Mouse (Mus musculus) heart, postnatal 0 days (tissue): ENCODE measurements around the gene Gm42906. TPM values are rescaled to one million over a fixed set of nuclear protein-coding genes. Genes with fewer than 3 reads are reported as not detected.

Experiments
- ATAC-seq: fragments of 200-750 bp; cut with Nextera tagmentation; 2 replicates; pipeline ENCODE4 v1.8.0; 2017; ENCODE audit warnings: low read depth, moderate number of reproducible peaks, moderate library complexity; ENCODE audit not compliant: insufficient read depth
- DNase-seq: peaks from one replicate; pipeline ENCODE4 v3.0.0-alpha.2; 2016; ENCODE audit warnings: low spot score
- H3K27ac ChIP-seq: fragments of 300-500 bp; sonication (generic); 2 replicates; pipeline ENCODE4 v1.5.1; 2014; ENCODE audit warnings: low read depth, mild to moderate bottlenecking
- H3K27me3 ChIP-seq: fragments of 300-500 bp; sonication (generic); 2 replicates; pipeline ENCODE4 v1.6.1; 2014; ENCODE audit warnings: low read length, mixed read lengths; ENCODE audit not compliant: control insufficient read depth, insufficient read depth
- H3K36me3 ChIP-seq: fragments of 300-500 bp; sonication (generic); replicated peaks from 2 replicates; pipeline ENCODE4 v1.6.1; 2014; ENCODE audit warnings: low read length, mixed read lengths; ENCODE audit not compliant: control insufficient read depth, insufficient read depth
- H3K4me1 ChIP-seq: fragments of 300-500 bp; sonication (generic); 2 replicates; pipeline ENCODE4 v1.6.1; 2014; ENCODE audit warnings: antibody characterized with exemption; ENCODE audit not compliant: control insufficient read depth, insufficient read depth
- H3K4me2 ChIP-seq: fragments of 300-500 bp; sonication (generic); 2 replicates; pipeline ENCODE4 v1.6.1; 2014; ENCODE audit warnings: low read depth, mild to moderate bottlenecking, low read length, moderate library complexity
- H3K4me3 ChIP-seq: fragments of 300-500 bp; sonication (generic); 2 replicates; pipeline ENCODE4 v1.5.1; 2014; ENCODE audit warnings: low read depth, low read length
- H3K9ac ChIP-seq: fragments of 300-500 bp; sonication (generic); replicated peaks from 2 replicates; pipeline ENCODE4 v1.6.1; 2014; ENCODE audit warnings: low read depth, low read length, mixed read lengths
- H3K9me3 ChIP-seq: fragments of 300-500 bp; sonication (generic); replicated peaks from 2 replicates; pipeline ENCODE4 v1.6.1; 2016; ENCODE audit warnings: low read length; ENCODE audit not compliant: control insufficient read depth
- CTCF ChIP-seq: IDR thresholded peaks from 2 replicates; pipeline ENCODE4 v1.5.1; 2016; ENCODE audit warnings: antibody characterized with exemption, control low read depth, low read depth
- EP300 ChIP-seq: IDR thresholded peaks from 2 replicates; pipeline ENCODE4 v1.6.1; 2016; ENCODE audit warnings: antibody characterized with exemption, low read depth
- WGBS: fragments of 180-500 bp; shearing (Covaris S2); extraction: QIAGEN DNeasy Blood & Tissue Kit; methylation state at CpG from one replicate; pipeline ENCODE4 v1.1.7; 2014; 5-methylcytosine and 5-hydroxymethylcytosine counted together
- polyA plus RNA-seq: library from polyadenylated mRNA; unstranded; fragments of >200 nt; fragmentation: Nextera tagmentation; extraction: Ambion mirVana; gene quantifications from 2 replicates; pipeline ENCODE4 v1.2.1, GENCODE M21; 2015
- total RNA-seq: library from RNA; depleted of rRNA; stranded (reverse); fragments of >200 nt; gene quantifications from 2 replicates; pipeline ENCODE4 v1.2.3, GENCODE M21; 2014; ENCODE audit warnings: low replicate concordance

The Gm42906 gene
- total and polyA plus RNA-seq, 2 experiments from 2014 or later = not detected

GRCm38 (mm10) chr5:151418551-151418950, 9.4 kb downstream of the Gm42906 start:
- WGBS = 79% methylated on average over 2 of the region's 2 CpGs

GRCm38 (mm10) chr5:151417421-151418038, 10.4 kb downstream of the Gm42906 start:
- ATAC-seq (no peak), DNase-seq (no peak)
- H3K36me3 ChIP-seq = no peaks in the 10 kb centered on the region

More at GRCm38 (mm10) chr5:151418551-151418950, 9.4 kb downstream of the Gm42906 start:
- ATAC-seq = no peak
- Histone ChIP-seq H3K36me3 (no peaks in the 10 kb centered on the region), H3K4me3 (no peak overlapping the region), H3K9me3 (no peaks in the 10 kb centered on the region), H3K4me1 (peaks cover 14% of the 10 kb centered on the region; the same call in 1 of the 2 replicates), H3K27ac (no peak overlapping the region), H3K4me2 (no peak overlapping the region), H3K27me3 (no peaks in the 10 kb centered on the region), H3K9ac (no peak overlapping the region)
- no peak for DNase-seq
- no peak for TF ChIP-seq EP300
- TF ChIP-seq CTCF = no peak

GRCm38 (mm10) chr5:151416988-151417387, 11.0 kb downstream of the Gm42906 start:
- no peak for DNase-seq
- H3K4me3 ChIP-seq = no peak overlapping the region
- ATAC-seq = no peak
- H3K27me3 ChIP-seq = no peaks in the 10 kb centered on the region
- no peaks in the 10 kb centered on the region for H3K36me3 ChIP-seq
- H3K4me2 ChIP-seq = no peak overlapping the region
- H3K4me1 ChIP-seq = 0 out of 2 replicates have a peak, but pooled peaks cover 6% of the 10 kb centered on the region
- H3K9me3 ChIP-seq = no peaks in the 10 kb centered on the region
- H3K9ac ChIP-seq = no peak overlapping the region
- TF ChIP-seq CTCF = no peak
- TF ChIP-seq EP300 = no peak
- 3% methylated on average over 1 of the region's 1 CpGs for WGBS
- no peak overlapping the region for H3K27ac ChIP-seq

More at GRCm38 (mm10) chr5:151417421-151418038, 10.4 kb downstream of the Gm42906 start:
- Histone ChIP-seq H3K4me3 (no peak overlapping the region), H3K27me3 (no peaks in the 10 kb centered on the region), H3K4me2 (no peak overlapping the region), H3K4me1 (peaks cover 11% of the 10 kb centered on the region; the same call in 1 of the 2 replicates), H3K9me3 (no peaks in the 10 kb centered on the region), H3K27ac (no peak overlapping the region), H3K9ac (no peak overlapping the region)
- TF ChIP-seq EP300 (no peak), CTCF (no peak)
- 62% methylated on average over 2 of the region's 2 CpGs for WGBS

DNA sequence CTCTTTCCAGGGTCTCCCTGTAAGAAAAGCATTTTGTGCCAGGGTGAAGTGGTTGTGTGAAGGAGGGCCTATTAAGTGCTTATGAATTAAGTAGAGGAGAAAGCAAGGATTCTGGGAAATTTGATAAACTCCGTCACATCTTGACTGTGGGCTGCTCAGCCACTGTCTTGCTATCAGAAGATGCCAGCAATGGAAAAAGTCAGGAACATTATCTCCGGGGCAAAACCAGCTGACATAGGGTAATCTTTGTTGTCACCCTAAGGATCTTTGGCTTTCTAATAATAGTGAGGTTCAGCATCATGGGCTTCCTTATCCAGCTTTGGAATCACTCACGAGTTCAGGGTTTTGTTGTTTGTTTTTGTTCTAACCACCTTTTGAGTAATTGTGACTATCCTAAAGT, 14.3 kb downstream of the Gm42906 start:
- Histone ChIP-seq H3K27ac (0 out of 2 replicates have a peak overlapping the region, but pooled peaks have one; percentile 3), H3K9ac (no peak overlapping the region), H3K9me3 (no peaks in the 10 kb centered on the region), H3K27me3 (no peaks in the 10 kb centered on the region), H3K4me2 (no peak overlapping the region), H3K4me3 (no peak overlapping the region), H3K4me1 (0 out of 2 replicates have a peak, but pooled peaks cover 3% of the 10 kb centered on the region), H3K36me3 (no peaks in the 10 kb centered on the region)
- WGBS = 26% methylated on average over 3 of the region's 3 CpGs
- ATAC-seq (no peak), DNase-seq (no peak)
- no peak for TF ChIP-seq CTCF
- TF ChIP-seq EP300 = no peak

- Histone ChIP-seq H3K4me2 (no peak overlapping the region), H3K36me3 (no peaks in the 10 kb centered on the region), H3K9ac (no peak overlapping the region), H3K27ac (0 out of 2 replicates have a peak overlapping the region, but pooled peaks have one; percentile 3), H3K27me3 (no peaks in the 10 kb centered on the region), H3K4me1 (0 out of 2 replicates have a peak, but pooled peaks cover 3% of the 10 kb centered on the region), H3K4me3 (no peak overlapping the region), H3K9me3 (no peaks in the 10 kb centered on the region)
- no peak for ATAC-seq
- 37% methylated on average over 11 of the region's 11 CpGs for WGBS
- DNase-seq = no peak
- no peak for TF ChIP-seq EP300
- no peak for TF ChIP-seq CTCF
Measured at GRCm38 (mm10) chr5:151412666-151413463, 15.1 kb downstream of the Gm42906 start.
